10 mouse cellular contexts compared by ENCODE assay signal in genomic region chr4:44711136-44711900, GRCm38 (mm10). TPM values are rescaled to one million over a fixed set of nuclear protein-coding genes. Genes with fewer than 3 reads are reported as not detected.
DNase-seq lines count a peak whose midpoint lies in the region; ATAC-seq lines count a peak whose summit lies in the region.
"Had no signal": no experiment of that assay in that cellular context is flagged by ENCODE, and none has a peak within 500 bp of the region (broad histone marks: within the 10 kb centered on the region; RNA-seq: fewer than 3 reads in every experiment).

No protein-coding gene starts in this region.

- H3K27me3 ChIP-seq in forebrain, embryonic 10.5 days (ENCODE audit: poor library complexity, severe bottlenecking), result peaks cover 99% of the 10 kb centered on the region
- H3K27me3 ChIP-seq in forebrain, embryonic 16.5 days (replicated peaks; ENCODE audit: control insufficient read depth, insufficient read depth, low read length), result peaks cover 69% of the 10 kb centered on the region
- H3K27me3 ChIP-seq in liver, embryonic 11.5 days (replicated peaks; ENCODE audit: control insufficient read depth, insufficient read depth, low read length), result peaks cover 95% of the 10 kb centered on the region
- peaks cover 96% of the 10 kb centered on the region for H3K27me3 ChIP-seq in liver, embryonic 12.5 days (replicated peaks)
- H3K27me3 ChIP-seq in embryonic facial prominence, embryonic 14.5 days (replicated peaks; ENCODE audit: control insufficient read depth, insufficient read depth, low read length), result peaks cover 94% of the 10 kb centered on the region
- peaks cover 60% of the 10 kb centered on the region for H3K27me3 ChIP-seq in midbrain, embryonic 16.5 days (ENCODE audit: control insufficient read depth, insufficient read depth, low read depth, low read length)

- peak overlapping the region; percentile 45 for H3K4me3 ChIP-seq in forebrain, embryonic 10.5 days
- H3K4me3 ChIP-seq in forebrain, embryonic 16.5 days (replicated peaks; ENCODE audit: low read length), result no peak overlapping the region
- H3K4me3 ChIP-seq in liver, embryonic 11.5 days (ENCODE audit: low read depth, low read length), result no peak overlapping the region
- no peak overlapping the region for H3K4me3 ChIP-seq in liver, embryonic 12.5 days
- H3K4me3 ChIP-seq in embryonic facial prominence, embryonic 14.5 days (ENCODE audit: low read depth, low read length), result peak overlapping the region; percentile 20; the same call in 1 of the 2 replicates
- no peak overlapping the region for H3K4me3 ChIP-seq in midbrain, embryonic 16.5 days (ENCODE audit: low read depth, low read length)
- H3K4me3 ChIP-seq: embryonic facial prominence, embryonic 12.5 days had no signal

- no peak overlapping the region; the same call in 1 of the 2 replicates for H3K27ac ChIP-seq in forebrain, embryonic 10.5 days
- H3K27ac ChIP-seq in forebrain, embryonic 16.5 days (ENCODE audit: low read length), result no peak overlapping the region
- H3K27ac ChIP-seq in liver, embryonic 11.5 days (ENCODE audit: low read depth, low read length), result no peak overlapping the region
- H3K27ac ChIP-seq in liver, embryonic 12.5 days, result no peak overlapping the region
- no peak overlapping the region for H3K27ac ChIP-seq in embryonic facial prominence, embryonic 14.5 days (replicated peaks; ENCODE audit: low read depth, low read length)
- no peak overlapping the region; the same call in 1 of the 2 replicates for H3K27ac ChIP-seq in midbrain, embryonic 16.5 days (ENCODE audit: low read length)
- H3K27ac ChIP-seq: embryonic facial prominence, embryonic 12.5 days; gastrocnemius, adult 2 months had no signal

- no peaks in the 10 kb centered on the region for H3K9me3 ChIP-seq in forebrain, embryonic 10.5 days
- no peaks in the 10 kb centered on the region for H3K9me3 ChIP-seq in forebrain, embryonic 16.5 days (ENCODE audit: control insufficient read depth, low read length)
- H3K9me3 ChIP-seq in liver, embryonic 11.5 days (ENCODE audit: control insufficient read depth, low read length), result no peaks in the 10 kb centered on the region
- no peaks in the 10 kb centered on the region for H3K9me3 ChIP-seq in liver, embryonic 12.5 days (replicated peaks)
- no peaks in the 10 kb centered on the region for H3K9me3 ChIP-seq in embryonic facial prominence, embryonic 14.5 days (ENCODE audit: control insufficient read depth, low read length)
- no peaks in the 10 kb centered on the region for H3K9me3 ChIP-seq in midbrain, embryonic 16.5 days (replicated peaks; ENCODE audit: control insufficient read depth, low read length, poor library complexity, severe bottlenecking)
- H3K9me3 ChIP-seq: embryonic facial prominence, embryonic 12.5 days had no signal

- WGBS in forebrain, embryonic 10.5 days, result 2% methylated on average over 25 of the region's 25 CpGs
- WGBS in forebrain, embryonic 16.5 days, result 3% methylated on average over 25 of the region's 25 CpGs
- WGBS in liver, embryonic 11.5 days, result 4% methylated on average over 25 of the region's 25 CpGs
- WGBS in liver, embryonic 12.5 days (ENCODE audit: insufficient replicate concordance), result 4% methylated on average over 25 of the region's 25 CpGs
- 2% methylated on average over 25 of the region's 25 CpGs for WGBS in embryonic facial prominence, embryonic 14.5 days
- whole genome bisulfite sequencing in midbrain, embryonic 16.5 days, result 2% methylated on average over 25 of the region's 25 CpGs

- H3K4me1 ChIP-seq in forebrain, embryonic 10.5 days, result peaks cover 39% of the 10 kb centered on the region
- H3K4me1 ChIP-seq in forebrain, embryonic 16.5 days (replicated peaks; ENCODE audit: control insufficient read depth, insufficient read depth, low read length), result peaks cover 6% of the 10 kb centered on the region; the same call in 1 of the 2 replicates
- H3K4me1 ChIP-seq in liver, embryonic 11.5 days (replicated peaks; ENCODE audit: control insufficient read depth, insufficient read depth, low read length), result 0 out of 2 replicates have a peak, but pooled peaks cover 3% of the 10 kb centered on the region
- H3K4me1 ChIP-seq in liver, embryonic 12.5 days, result peaks cover 7% of the 10 kb centered on the region; the same call in 1 of the 2 replicates
- 0 out of 2 replicates have a peak, but pooled peaks cover 3% of the 10 kb centered on the region for H3K4me1 ChIP-seq in embryonic facial prominence, embryonic 14.5 days (ENCODE audit: control insufficient read depth, insufficient read depth, low read length)
- H3K4me1 ChIP-seq in midbrain, embryonic 16.5 days (ENCODE audit: control insufficient read depth, insufficient read depth, low read length), result no peaks in the 10 kb centered on the region

- ATAC-seq in forebrain, embryonic 16.5 days, result no peak
- ATAC-seq in liver, embryonic 11.5 days (replicated peaks; ENCODE audit: low FRiP score), result no peak
- ATAC-seq in liver, embryonic 12.5 days, result no peak
- ATAC-seq in embryonic facial prominence, embryonic 14.5 days (ENCODE audit: low read depth), result no peak
- ATAC-seq in midbrain, embryonic 16.5 days, result no peak
- ATAC-seq in monocyte, adult 5-6 weeks (replicated peaks; ENCODE audit: insufficient number of reproducible peaks, low FRiP score, low TSS enrichment, poor library complexity, severe bottlenecking), result no peak

- no peak overlapping the region for H3K4me2 ChIP-seq in forebrain, embryonic 16.5 days (ENCODE audit: low read length)
- H3K4me2 ChIP-seq in liver, embryonic 11.5 days, result no peak overlapping the region; the same call in 1 of the 2 replicates
- no peak overlapping the region for H3K4me2 ChIP-seq in liver, embryonic 12.5 days
- H3K4me2 ChIP-seq in embryonic facial prominence, embryonic 14.5 days (ENCODE audit: low read depth, low read length), result no peak overlapping the region
- peak overlapping the region; percentile 29; the same call in 1 of the 2 replicates for H3K4me2 ChIP-seq in midbrain, embryonic 16.5 days (ENCODE audit: low read length)
- H3K4me2 ChIP-seq: embryonic facial prominence, embryonic 12.5 days had no signal

- DNase-seq in forebrain, embryonic 10.5 days (ENCODE audit: extremely low spot score, low spot score), result peak; percentile 28
- DNase-seq in liver, embryonic 11.5 days (ENCODE audit: low spot score), result peak; percentile 35
- DNase-seq in embryonic facial prominence, embryonic 14.5 days (ENCODE audit: low spot score), result no peak
- DNase-seq in gastrocnemius, postnatal 10 days, result no peak
- DNase-seq: gastrocnemius, adult 2 months had no signal

- H3K36me3 ChIP-seq in forebrain, embryonic 10.5 days (replicated peaks), result no peaks in the 10 kb centered on the region
- H3K36me3 ChIP-seq in forebrain, embryonic 16.5 days (ENCODE audit: control insufficient read depth, insufficient read depth), result no peaks in the 10 kb centered on the region
- no peaks in the 10 kb centered on the region for H3K36me3 ChIP-seq in liver, embryonic 11.5 days (ENCODE audit: control insufficient read depth, insufficient read depth, low read length)
- no peaks in the 10 kb centered on the region for H3K36me3 ChIP-seq in liver, embryonic 12.5 days
- no peaks in the 10 kb centered on the region for H3K36me3 ChIP-seq in embryonic facial prominence, embryonic 14.5 days (ENCODE audit: control insufficient read depth, insufficient read depth, low read length)
- H3K36me3 ChIP-seq in midbrain, embryonic 16.5 days (ENCODE audit: control insufficient read depth, insufficient read depth, low read length), result no peaks in the 10 kb centered on the region
- H3K36me3 ChIP-seq: embryonic facial prominence, embryonic 12.5 days had no signal

- no peak overlapping the region for H3K9ac ChIP-seq in forebrain, embryonic 16.5 days (replicated peaks; ENCODE audit: low read depth, low read length)
- H3K9ac ChIP-seq in liver, embryonic 11.5 days (ENCODE audit: low read depth, low read length), result no peak overlapping the region
- no peak overlapping the region for H3K9ac ChIP-seq in liver, embryonic 12.5 days
- H3K9ac ChIP-seq in embryonic facial prominence, embryonic 14.5 days (ENCODE audit: low read depth, low read length), result no peak overlapping the region; the same call in 1 of the 2 replicates
- H3K9ac ChIP-seq in midbrain, embryonic 16.5 days (ENCODE audit: low read depth, low read length), result no peak overlapping the region
- H3K9ac ChIP-seq: embryonic facial prominence, embryonic 12.5 days had no signal

RNA-seq across cellular contexts. Expression of gene Pax5, which starts 1.0 kb away (rescaled TPM):
- polyA plus RNA-seq in forebrain, embryonic 10.5 days (2016; fragmentation: Nextera tagmentation; extraction: Ambion mirVana), result 0.26 and 0.71 TPM in 2 replicates
- polyA plus RNA-seq in forebrain, embryonic 16.5 days (2015; fragmentation: Nextera tagmentation; extraction: Ambion mirVana), result 0.34 and 1.2 TPM in 2 replicates
- not detected in 2 replicates for polyA plus RNA-seq in liver, embryonic 11.5 days (2014; fragmentation: Nextera tagmentation; extraction: Ambion mirVana)
- 0.06 TPM in 1 of 2 replicates, not detected in the other for polyA plus RNA-seq in liver, embryonic 12.5 days (2016; fragmentation: Nextera tagmentation; extraction: Ambion mirVana)
- 0.08 and 0.09 TPM in 2 replicates for polyA plus RNA-seq in embryonic facial prominence, embryonic 14.5 days (2014; fragmentation: Nextera tagmentation; extraction: Ambion mirVana)
- polyA plus RNA-seq in midbrain, embryonic 16.5 days (2015; fragmentation: Nextera tagmentation; extraction: Ambion mirVana), result 3.6 and 4.8 TPM in 2 replicates
- 1 to 10 TPM in 1 of 2 experiments, under 1 TPM in 1; 0.05 to 1.5 TPM for total RNA-seq in gastrocnemius, postnatal 10 days (2021)
- 11.9 to 15.7 TPM (median 14.1 TPM) in 3 replicates for total RNA-seq in monocyte, adult 5-6 weeks (2017)

RNA-seq across cellular contexts. Expression of gene Zcchc7, which starts 44.4 kb away (rescaled TPM):
- polyA plus RNA-seq in forebrain, embryonic 10.5 days (2016; fragmentation: Nextera tagmentation; extraction: Ambion mirVana), result 21.9 and 24.7 TPM in 2 replicates
- polyA plus RNA-seq in forebrain, embryonic 16.5 days (2015; fragmentation: Nextera tagmentation; extraction: Ambion mirVana), result 43.7 and 44.4 TPM in 2 replicates
- 27.3 and 28.5 TPM in 2 replicates for polyA plus RNA-seq in liver, embryonic 11.5 days (2014; fragmentation: Nextera tagmentation; extraction: Ambion mirVana)
- polyA plus RNA-seq in liver, embryonic 12.5 days (2016; fragmentation: Nextera tagmentation; extraction: Ambion mirVana), result 17.2 and 21.2 TPM in 2 replicates
- 29.8 and 37.9 TPM in 2 replicates for polyA plus RNA-seq in embryonic facial prominence, embryonic 14.5 days (2014; fragmentation: Nextera tagmentation; extraction: Ambion mirVana)
- polyA plus RNA-seq in midbrain, embryonic 16.5 days (2015; fragmentation: Nextera tagmentation; extraction: Ambion mirVana), result 31.2 and 34.7 TPM in 2 replicates
- 10 to 100 TPM; 14.7 to 25.8 TPM for total RNA-seq in gastrocnemius, postnatal 10 days (2021)
- 181 to 238 TPM (median 236 TPM) in 3 replicates for total RNA-seq in monocyte, adult 5-6 weeks (2017)

Comparison
In these comparisons a context has a peak if more than half of its experiments do, and no peak if none do; other contexts are left out.
1. H3K4me3 ChIP-seq: peak in forebrain, embryonic 10.5 days (single experiment) and embryonic facial prominence, embryonic 14.5 days (single experiment); none in forebrain, embryonic 16.5 days (single experiment), liver, embryonic 11.5 days (single experiment), liver, embryonic 12.5 days (single experiment) and midbrain, embryonic 16.5 days (single experiment).
2. DNase-seq: peak in forebrain, embryonic 10.5 days (single experiment) and liver, embryonic 11.5 days (single experiment); none in embryonic facial prominence, embryonic 14.5 days (single experiment) and gastrocnemius, postnatal 10 days (single experiment).